Mouse (Mus musculus) forebrain, embryonic 13.5 days (tissue): ENCODE data around the gene Tspan14. TPM values are rescaled to one million over a fixed set of nuclear protein-coding genes. Genes with fewer than 3 reads are reported as not detected.

Experiments used
- ATAC-seq: fragments of 200-750 bp; cut with Nextera tagmentation; 2 replicates; pipeline ENCODE4 v1.8.0; 2017
- H3K27ac ChIP-seq: fragments of 300-500 bp; sonication (generic); 2 replicates; pipeline ENCODE4 v1.5.1; 2015; ENCODE audit warnings: inconsistent platforms, mild to moderate bottlenecking, moderate library complexity
- H3K27me3 ChIP-seq: fragments of 300-500 bp; sonication (generic); 2 replicates; pipeline ENCODE4 v1.6.1; 2015; ENCODE audit warnings: mild to moderate bottlenecking, inconsistent platforms
- H3K36me3 ChIP-seq: fragments of 300-500 bp; sonication (generic); 2 replicates; pipeline ENCODE4 v1.6.1; 2015; ENCODE audit warnings: mild to moderate bottlenecking, inconsistent platforms; ENCODE audit not compliant: poor library complexity, severe bottlenecking
- H3K4me1 ChIP-seq: fragments of 300-500 bp; sonication (generic); 2 replicates; pipeline ENCODE4 v1.6.1; 2015; ENCODE audit warnings: inconsistent platforms
- H3K4me2 ChIP-seq: fragments of 300-500 bp; sonication (generic); 2 replicates; pipeline ENCODE4 v1.6.1; 2015; ENCODE audit warnings: inconsistent platforms, mild to moderate bottlenecking, moderate library complexity
- H3K4me3 ChIP-seq: fragments of 300-500 bp; sonication (generic); 2 replicates; pipeline ENCODE4 v1.5.1; 2015; ENCODE audit warnings: mild to moderate bottlenecking, inconsistent platforms
- H3K9ac ChIP-seq: fragments of 300-500 bp; sonication (generic); 2 replicates; pipeline ENCODE4 v1.6.1; 2015; ENCODE audit warnings: mild to moderate bottlenecking, inconsistent platforms
- H3K9me3 ChIP-seq: fragments of 300-500 bp; sonication (generic); replicated peaks from 2 replicates; pipeline ENCODE4 v1.6.1; 2016; ENCODE audit warnings: inconsistent platforms
- WGBS: fragments of 180-500 bp; shearing (Covaris S2); methylation state at CpG from one replicate; pipeline ENCODE4 v1.1.7; 2015; 5-methylcytosine and 5-hydroxymethylcytosine counted together
- polyA plus RNA-seq: library from polyadenylated mRNA; unstranded; fragments of >200 nt; fragmentation: Nextera tagmentation; extraction: Ambion mirVana; gene quantifications from 2 replicates; pipeline ENCODE4 v1.2.1, GENCODE M21; 2015

Tspan14 gene
- polyA plus RNA-seq, 1 experiment from 2014 or later, result 84.1 TPM

DNA sequence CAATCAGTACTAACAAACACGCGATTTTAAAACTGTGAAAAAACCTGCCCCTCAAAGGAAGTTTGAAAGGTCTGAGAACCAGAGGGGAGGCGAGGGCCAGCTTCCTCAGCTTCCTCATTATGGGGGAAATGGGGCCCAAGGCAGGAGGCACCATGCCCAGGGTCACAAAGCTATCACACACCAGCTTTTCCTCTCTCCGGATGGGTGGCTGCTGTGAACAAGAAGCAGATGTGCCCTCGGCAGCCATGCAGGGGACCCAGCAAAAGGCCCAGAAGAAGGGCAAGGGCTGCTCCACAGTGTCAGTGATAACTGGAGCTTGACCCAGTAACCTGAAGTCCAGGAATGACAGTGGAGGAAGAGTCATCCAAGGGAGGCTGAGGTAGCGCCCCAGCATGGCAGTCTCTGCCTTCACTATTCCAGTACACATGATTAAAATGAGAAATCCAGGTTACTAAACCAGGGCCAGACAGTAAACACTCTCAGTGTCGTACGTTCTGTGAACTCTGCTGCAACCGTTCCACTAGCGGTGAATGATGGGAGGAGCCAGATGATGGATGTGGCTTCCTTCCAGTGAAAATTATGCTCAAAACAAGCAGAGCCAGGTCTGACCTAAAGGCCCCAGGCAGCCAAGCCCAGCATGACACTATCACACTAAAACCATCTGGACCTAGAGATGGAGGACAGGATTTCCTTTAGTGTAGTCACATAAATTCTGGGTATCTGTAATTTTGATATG, 42.1 kb downstream of the Tspan14 start:
- Histone ChIP-seq H3K27ac (no peak overlapping the region), H3K4me1 (peaks cover 22% of the 10 kb centered on the region), H3K9me3 (no peaks in the 10 kb centered on the region), H3K4me3 (no peak overlapping the region), H3K36me3 (peaks cover 19% of the 10 kb centered on the region; the same call in 1 of the 2 replicates), H3K4me2 (no peak overlapping the region), H3K9ac (no peak overlapping the region), H3K27me3 (no peaks in the 10 kb centered on the region)
- WGBS, result 79% methylated on average over 10 of the region's 10 CpGs
- no peak for ATAC-seq

DNA sequence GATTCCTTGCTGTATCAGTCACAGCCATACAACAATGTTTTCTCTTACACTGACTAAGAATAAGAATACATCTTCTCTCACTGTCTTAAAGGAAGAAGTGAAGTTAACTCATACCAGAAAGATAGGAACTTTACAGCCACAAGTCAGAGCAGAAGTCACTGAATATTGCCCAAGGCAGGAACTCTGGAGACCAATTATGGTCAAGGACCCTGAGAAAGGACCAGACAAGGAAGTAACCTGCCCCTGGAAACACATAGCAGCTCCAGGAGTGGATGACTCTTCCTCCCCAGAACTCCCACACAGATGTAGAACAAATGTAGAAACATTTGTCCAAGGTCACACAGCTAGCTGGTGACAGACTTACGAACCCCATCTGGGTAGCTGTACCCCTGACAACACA, 45.4 kb downstream of the Tspan14 start:
- H3K4me2 ChIP-seq, result no peak overlapping the region
- no peak overlapping the region for H3K27ac ChIP-seq
- peaks cover 9% of the 10 kb centered on the region; the same call in 1 of the 2 replicates for H3K4me1 ChIP-seq
- WGBS, result 96% methylated on average over 1 of the region's 1 CpGs
- ATAC-seq, result no peak
- H3K4me3 ChIP-seq, result no peak overlapping the region
- no peaks in the 10 kb centered on the region for H3K27me3 ChIP-seq
- no peak overlapping the region for H3K9ac ChIP-seq
- peaks cover 27% of the 10 kb centered on the region; the same call in 1 of the 2 replicates for H3K36me3 ChIP-seq
- no peaks in the 10 kb centered on the region for H3K9me3 ChIP-seq

DNA sequence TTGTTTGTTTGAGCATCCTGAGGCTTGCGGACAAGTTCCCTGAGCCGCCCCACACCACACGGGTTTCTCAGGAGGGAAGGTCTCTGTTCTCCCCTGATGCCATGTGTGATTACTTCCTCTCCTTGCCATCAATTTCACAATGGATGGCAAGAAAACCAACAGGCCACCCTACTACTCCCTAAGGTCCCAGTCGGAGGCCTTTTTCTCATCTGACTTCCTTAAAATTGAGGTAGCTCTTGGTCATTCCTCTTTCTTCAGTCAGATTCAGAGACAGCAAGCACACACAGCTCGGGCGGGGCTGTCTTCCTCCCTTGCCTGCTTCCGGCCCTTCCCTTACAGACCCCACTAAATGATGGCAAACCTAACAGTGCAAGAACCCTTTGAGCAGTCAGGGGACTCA, 47.1 kb downstream of the Tspan14 start:
- peaks cover 9% of the 10 kb centered on the region; the same call in 1 of the 2 replicates for H3K4me1 ChIP-seq
- ATAC-seq, result no peak
- no peaks in the 10 kb centered on the region for H3K27me3 ChIP-seq
- H3K4me2 ChIP-seq, result no peak overlapping the region
- peaks cover 39% of the 10 kb centered on the region for H3K36me3 ChIP-seq
- H3K9ac ChIP-seq, result no peak overlapping the region
- 93% methylated on average over 7 of the region's 7 CpGs for WGBS
- no peak overlapping the region for H3K4me3 ChIP-seq
- no peaks in the 10 kb centered on the region for H3K9me3 ChIP-seq
- H3K27ac ChIP-seq, result no peak overlapping the region

DNA sequence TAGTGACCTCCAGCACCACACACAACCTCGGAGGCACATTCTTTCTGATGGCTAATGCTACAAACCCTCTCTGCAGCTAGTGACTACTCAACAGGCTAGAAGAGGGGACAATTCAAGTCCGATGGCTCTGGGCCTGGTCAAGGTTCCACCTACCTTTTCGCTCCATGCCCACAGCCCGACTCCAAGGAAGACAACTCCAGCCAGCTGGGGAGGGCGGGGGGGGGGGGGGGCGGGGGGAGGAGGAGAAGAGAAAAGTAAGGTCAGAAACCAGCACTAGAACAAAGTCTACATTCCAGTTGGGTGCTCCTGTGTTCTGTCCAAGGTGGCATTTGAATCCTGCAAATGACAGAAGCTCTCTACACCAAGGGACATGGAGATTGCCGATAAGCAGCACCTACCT, 48.1 kb downstream of the Tspan14 start:
- H3K4me2 ChIP-seq, result no peak overlapping the region
- H3K27ac ChIP-seq, result peak overlapping the region; percentile 19
- ATAC-seq, result no peak
- H3K9me3 ChIP-seq, result no peaks in the 10 kb centered on the region
- WGBS, result 85% methylated on average over 5 of the region's 7 CpGs
- no peaks in the 10 kb centered on the region for H3K27me3 ChIP-seq
- H3K9ac ChIP-seq, result no peak overlapping the region
- H3K4me3 ChIP-seq, result no peak overlapping the region
- peaks cover 49% of the 10 kb centered on the region for H3K36me3 ChIP-seq
- H3K4me1 ChIP-seq, result peaks cover 5% of the 10 kb centered on the region; the same call in 1 of the 2 replicates

DNA sequence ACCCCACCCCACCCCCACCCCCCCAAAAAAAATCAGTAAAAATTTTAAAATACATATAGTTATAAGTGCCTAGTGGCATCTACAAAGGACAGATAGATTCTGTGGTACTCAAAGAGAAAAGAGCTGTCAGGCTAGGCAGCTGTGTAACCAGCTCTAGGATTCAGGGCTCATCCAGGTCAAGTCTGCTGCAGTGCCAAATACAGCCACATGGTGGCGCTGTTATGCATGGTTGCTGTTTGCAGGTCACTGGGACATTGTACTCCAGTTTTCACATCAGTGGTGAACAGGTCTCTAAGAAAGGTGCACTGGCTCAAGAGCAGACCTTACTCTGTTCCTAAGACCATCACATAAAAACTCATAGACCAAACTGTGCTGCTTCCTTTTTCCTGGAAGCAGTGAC, 49.0 kb downstream of the Tspan14 start:
- Histone ChIP-seq H3K4me2 (no peak overlapping the region), H3K27me3 (no peaks in the 10 kb centered on the region), H3K9me3 (no peaks in the 10 kb centered on the region), H3K36me3 (peaks cover 53% of the 10 kb centered on the region), H3K9ac (no peak overlapping the region), H3K4me1 (peaks cover 5% of the 10 kb centered on the region; the same call in 1 of the 2 replicates), H3K4me3 (no peak overlapping the region), H3K27ac (0 out of 2 replicates have a peak overlapping the region, but pooled peaks have one; percentile 19)
- ATAC-seq, result peak; percentile 64
- WGBS, result 5% methylated on average over 1 of the region's 1 CpGs

DNA sequence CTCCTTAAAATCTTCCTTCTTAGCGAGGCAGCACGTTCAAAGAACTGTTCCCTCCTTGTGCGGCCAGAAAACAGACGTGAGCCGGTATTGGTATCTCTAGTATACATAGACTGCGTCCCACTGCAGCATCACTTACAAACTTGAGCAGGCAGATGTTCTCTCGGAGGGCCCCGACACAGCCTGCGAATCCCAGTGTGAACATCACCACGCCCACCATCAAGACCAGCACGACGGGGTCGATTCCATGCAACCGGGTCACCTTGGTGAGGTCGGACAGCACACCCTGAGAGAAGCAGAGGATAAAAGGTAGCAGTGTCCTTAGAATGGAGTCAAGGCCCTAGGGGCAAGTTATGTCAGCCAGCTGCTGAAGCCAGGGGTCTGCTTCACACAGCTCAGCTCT, 49.9 kb downstream of the Tspan14 start:
- no peak for ATAC-seq
- 93% methylated on average over 15 of the region's 15 CpGs for WGBS
- H3K36me3 ChIP-seq, result peaks cover 48% of the 10 kb centered on the region

DNA sequence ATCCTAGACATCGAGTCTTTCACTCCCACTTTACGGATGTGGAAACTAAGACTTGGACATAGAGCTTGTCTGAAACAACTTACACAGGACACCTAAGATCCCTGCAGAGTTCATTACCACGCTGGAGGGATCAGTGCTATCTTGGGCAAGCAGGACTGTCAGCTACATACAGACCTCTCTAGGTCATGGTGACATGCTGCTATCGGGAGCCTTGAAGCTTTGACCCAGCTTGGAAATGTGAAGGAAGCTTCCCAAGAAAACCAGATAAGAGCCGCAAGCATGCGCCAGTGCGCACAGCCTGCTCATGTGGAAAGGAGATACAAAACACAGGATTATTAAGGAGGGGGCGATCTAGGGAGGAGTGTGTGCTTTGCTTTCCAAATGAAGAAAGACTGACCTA, 50.8 kb downstream of the Tspan14 start:
- no peak overlapping the region for H3K4me3 ChIP-seq
- H3K27me3 ChIP-seq, result no peaks in the 10 kb centered on the region
- no peak overlapping the region for H3K27ac ChIP-seq
- ATAC-seq, result no peak
- no peak overlapping the region for H3K9ac ChIP-seq
- 92% methylated on average over 8 of the region's 8 CpGs for WGBS
- H3K4me2 ChIP-seq, result no peak overlapping the region
- peaks cover 53% of the 10 kb centered on the region for H3K36me3 ChIP-seq
- H3K9me3 ChIP-seq, result no peaks in the 10 kb centered on the region
- H3K4me1 ChIP-seq, result peaks cover 5% of the 10 kb centered on the region; the same call in 1 of the 2 replicates

More for the DNA sequence above, 49.9 kb downstream of the Tspan14 start:
- Histone ChIP-seq H3K4me3 (no peak overlapping the region), H3K27me3 (no peaks in the 10 kb centered on the region), H3K4me1 (peaks cover 5% of the 10 kb centered on the region; the same call in 1 of the 2 replicates), H3K4me2 (no peak overlapping the region), H3K27ac (no peak overlapping the region), H3K9ac (no peak overlapping the region), H3K9me3 (no peaks in the 10 kb centered on the region)

DNA sequence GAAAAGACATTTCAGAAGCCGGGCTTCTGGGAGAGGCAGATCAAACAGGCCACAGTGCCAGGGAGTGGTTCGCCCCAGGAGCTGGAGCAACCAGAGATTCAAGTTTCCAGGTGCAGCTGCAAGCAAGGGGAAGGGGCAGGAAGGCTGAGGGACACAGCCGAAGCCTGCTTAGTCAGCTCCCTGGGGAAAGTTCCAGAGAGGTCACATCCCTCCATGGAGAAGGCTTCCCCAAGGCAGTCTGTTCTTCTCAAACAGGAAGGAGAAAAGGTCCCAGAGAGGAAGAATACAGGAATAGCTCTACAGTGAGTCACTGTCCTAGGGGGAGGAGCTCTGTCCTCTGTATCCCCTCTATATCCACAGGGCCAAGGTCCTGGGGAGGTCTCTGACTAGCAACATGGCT, 51.9 kb downstream of the Tspan14 start:
- Histone ChIP-seq H3K27me3 (no peaks in the 10 kb centered on the region), H3K36me3 (peaks cover 64% of the 10 kb centered on the region), H3K4me3 (no peak overlapping the region), H3K9me3 (no peaks in the 10 kb centered on the region), H3K4me2 (no peak overlapping the region), H3K4me1 (no peaks in the 10 kb centered on the region), H3K9ac (no peak overlapping the region), H3K27ac (no peak overlapping the region)
- WGBS, result 85% methylated on average over 3 of the region's 3 CpGs
- no peak for ATAC-seq

DNA sequence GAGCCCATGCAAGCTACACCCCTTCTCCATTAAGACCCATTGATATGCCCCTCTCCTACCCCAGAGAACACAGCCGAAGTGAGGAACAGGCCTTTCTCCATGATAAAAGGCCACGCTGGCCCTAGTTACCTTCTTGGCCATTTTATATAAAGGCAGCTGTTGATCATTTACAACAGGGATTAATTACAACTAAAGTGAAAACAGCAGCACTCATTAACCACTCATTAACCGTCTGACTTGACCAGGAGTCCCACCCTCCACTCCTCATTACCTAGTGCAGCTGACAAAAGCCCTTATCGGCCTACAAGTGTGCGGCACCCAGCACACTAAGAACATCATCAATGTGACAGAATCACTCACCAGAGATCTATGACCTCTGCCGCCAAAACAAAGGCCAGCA, 52.9 kb downstream of the Tspan14 start:
- Histone ChIP-seq H3K27me3 (no peaks in the 10 kb centered on the region), H3K27ac (no peak overlapping the region), H3K4me3 (no peak overlapping the region), H3K9me3 (no peaks in the 10 kb centered on the region), H3K4me1 (no peaks in the 10 kb centered on the region), H3K9ac (no peak overlapping the region), H3K36me3 (peaks cover 74% of the 10 kb centered on the region), H3K4me2 (no peak overlapping the region)
- no peak for ATAC-seq
- 45% methylated on average over 6 of the region's 6 CpGs for WGBS

DNA sequence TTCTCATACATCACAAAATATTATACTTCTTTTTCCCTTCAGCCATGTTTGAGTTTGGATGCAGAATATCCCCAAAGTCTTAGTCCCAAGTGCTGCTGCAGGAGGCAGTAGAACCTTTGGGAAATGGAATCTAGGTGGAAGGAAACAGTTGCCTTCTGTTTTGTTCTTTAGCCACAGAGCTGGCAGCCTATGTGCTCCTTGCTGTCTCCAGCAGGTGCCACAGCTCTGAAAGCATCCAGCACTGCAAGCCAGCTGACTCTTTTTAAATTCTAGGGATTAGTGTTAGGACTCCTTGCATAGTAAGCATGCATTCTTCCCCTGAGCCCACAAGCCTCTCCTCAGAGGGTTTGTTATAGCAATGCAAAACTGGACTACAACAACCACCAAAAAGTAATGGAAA, 55.1 kb downstream of the Tspan14 start:
- H3K9ac ChIP-seq, result no peak overlapping the region
- H3K27me3 ChIP-seq, result no peaks in the 10 kb centered on the region
- ATAC-seq, result no peak
- H3K4me1 ChIP-seq, result no peaks in the 10 kb centered on the region
- no peak overlapping the region for H3K4me3 ChIP-seq
- no peak overlapping the region for H3K4me2 ChIP-seq
- H3K9me3 ChIP-seq, result no peaks in the 10 kb centered on the region
- no peak overlapping the region for H3K27ac ChIP-seq
- peaks cover 89% of the 10 kb centered on the region for H3K36me3 ChIP-seq

DNA sequence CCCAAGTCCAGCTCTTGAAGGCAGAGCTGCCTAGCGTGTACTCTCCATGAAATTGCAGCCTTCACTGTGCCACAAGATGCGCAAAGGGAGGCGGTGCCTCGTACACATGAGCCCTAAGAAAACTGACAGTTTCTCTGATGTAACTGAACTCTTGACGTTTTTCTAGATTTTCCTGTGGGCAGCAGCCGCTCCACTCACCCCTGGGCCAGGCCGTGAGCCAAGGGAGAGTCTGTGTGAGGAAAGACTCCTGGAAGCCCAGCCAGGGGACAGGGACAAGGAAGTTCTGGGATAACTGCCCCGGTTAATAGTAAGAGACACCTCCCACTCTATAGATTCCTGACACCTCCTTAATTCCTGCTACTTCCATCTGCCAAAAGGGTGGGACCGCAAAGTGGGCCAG, 57.8 kb downstream of the Tspan14 start:
- Histone ChIP-seq H3K4me3 (no peak overlapping the region), H3K27me3 (no peaks in the 10 kb centered on the region), H3K4me1 (no peaks in the 10 kb centered on the region), H3K36me3 (peaks cover 85% of the 10 kb centered on the region), H3K9me3 (no peaks in the 10 kb centered on the region), H3K9ac (no peak overlapping the region), H3K4me2 (no peak overlapping the region), H3K27ac (no peak overlapping the region)
- ATAC-seq, result no peak
- WGBS, result 94% methylated on average over 9 of the region's 9 CpGs

DNA sequence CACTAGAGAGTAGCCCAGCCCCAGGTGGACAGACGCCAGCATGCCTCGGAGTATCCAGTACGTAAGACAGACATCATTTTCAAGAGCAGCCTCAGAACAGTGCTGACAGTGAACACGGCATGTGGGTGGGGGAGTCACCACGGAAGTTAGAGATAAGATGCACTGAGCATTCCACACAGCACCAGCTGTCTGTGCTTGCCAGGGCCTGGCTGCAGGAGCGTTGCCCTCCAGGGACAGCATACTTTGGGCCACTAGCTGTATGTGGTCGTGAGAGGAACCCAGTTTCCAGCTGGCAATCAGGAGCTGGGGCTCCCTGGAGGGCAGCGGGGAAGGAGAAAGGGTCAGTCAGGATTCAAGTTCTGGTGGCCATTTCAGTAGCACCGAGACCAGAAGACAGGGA, 59.8 kb downstream of the Tspan14 start:
- H3K4me1 ChIP-seq, result no peaks in the 10 kb centered on the region
- H3K9ac ChIP-seq, result no peak overlapping the region
- no peak overlapping the region for H3K4me2 ChIP-seq
- no peak overlapping the region for H3K4me3 ChIP-seq
- H3K27me3 ChIP-seq, result no peaks in the 10 kb centered on the region
- H3K9me3 ChIP-seq, result no peaks in the 10 kb centered on the region
- peaks cover 75% of the 10 kb centered on the region for H3K36me3 ChIP-seq
- 93% methylated on average over 9 of the region's 9 CpGs for whole genome bisulfite sequencing
- no peak for ATAC-seq
- no peak overlapping the region for H3K27ac ChIP-seq

DNA sequence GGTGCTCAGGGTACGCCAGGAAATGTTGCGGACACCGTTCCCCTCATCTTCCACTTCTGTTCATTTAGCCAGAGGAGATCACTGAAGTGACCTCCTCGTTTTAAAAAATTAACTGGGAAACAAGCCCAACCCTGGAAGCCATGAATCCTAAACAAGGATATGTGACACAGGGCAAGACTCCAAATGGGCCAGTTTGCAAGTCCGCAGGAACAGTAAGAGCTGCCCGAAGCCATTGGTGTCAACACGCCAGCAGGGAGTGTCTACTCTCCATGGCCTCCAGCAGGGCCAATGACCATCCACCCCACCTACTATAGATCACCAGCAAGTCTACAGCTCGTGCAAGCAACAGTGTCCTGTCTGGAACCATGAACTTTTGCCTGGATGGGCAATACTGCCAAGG, 60.8 kb downstream of the Tspan14 start:
- Histone ChIP-seq H3K27me3 (no peaks in the 10 kb centered on the region), H3K27ac (no peak overlapping the region), H3K4me2 (no peak overlapping the region), H3K4me3 (no peak overlapping the region), H3K9me3 (no peaks in the 10 kb centered on the region), H3K4me1 (no peaks in the 10 kb centered on the region), H3K9ac (no peak overlapping the region), H3K36me3 (peaks cover 65% of the 10 kb centered on the region)
- ATAC-seq, result no peak
- WGBS, result 91% methylated on average over 8 of the region's 8 CpGs
